Mouse (Mus musculus): ENCODE results near the gene Lcn5. TPM values are rescaled to one million over a fixed set of nuclear protein-coding genes. Genes with fewer than 3 reads are reported as not detected.

The Lcn5 gene
- polyA plus RNA-seq (2015; fragmentation: Nextera tagmentation; extraction: Ambion mirVana): not detected in 2 replicates

DNA sequence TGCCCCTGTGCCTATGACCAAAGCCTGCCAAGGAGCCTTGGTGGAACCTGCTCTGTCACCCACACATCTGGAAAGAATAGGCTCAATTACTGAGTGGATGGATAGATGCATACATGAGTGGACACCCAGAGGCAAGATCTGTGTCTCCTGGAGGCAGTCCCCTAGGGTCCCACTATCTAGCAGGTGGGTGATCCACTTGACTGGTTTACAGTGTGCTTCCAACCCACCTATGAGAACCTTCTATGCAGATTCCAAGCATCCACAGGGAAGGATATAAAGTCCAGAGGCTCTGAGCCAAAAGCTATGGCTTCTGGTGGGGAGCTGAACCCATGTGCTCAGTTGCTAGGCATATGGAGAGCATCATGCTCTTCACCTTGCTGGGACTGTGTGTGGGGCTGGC, at the start of gene Lcn5:
Gene Lcn5, plus strand, starts transcription at position 301 of the 400 bp plus-strand sequence.
- DNase-seq (ENCODE audit: low spot score): no peak

DNA sequence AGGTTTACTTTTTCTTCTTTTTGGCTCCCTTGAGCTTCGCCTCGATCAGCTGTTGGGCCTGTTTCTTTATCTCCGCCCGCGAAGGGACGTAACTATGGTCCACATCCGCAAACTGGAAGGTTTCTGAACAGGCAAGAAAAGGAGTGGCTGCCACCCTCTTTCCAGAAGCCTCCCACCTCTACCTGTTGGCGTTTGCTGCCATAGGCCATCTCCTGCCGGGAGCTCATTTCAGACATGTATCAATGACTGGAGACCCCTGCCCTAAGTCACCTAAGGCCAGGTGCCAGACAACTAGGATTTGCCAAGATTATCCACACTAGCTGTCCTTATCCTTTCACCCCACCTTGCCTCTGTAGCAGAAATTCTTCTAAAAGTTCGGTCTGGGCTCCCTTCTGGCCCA, 49.1 kb upstream of the Lcn5 start:
- DNase-seq (ENCODE audit: low spot score): no peak

- no peak for DNase-seq (ENCODE audit: low spot score)
Observed at GRCm38 (mm10) chr2:25616398-25616797, 41.4 kb upstream of the Lcn5 start.

- DNase-seq (ENCODE audit: low spot score): no peak
Observed at GRCm38 (mm10) chr2:25617578-25617977, 40.2 kb upstream of the Lcn5 start, which contains the start of gene Ccdc183. Gene Ccdc183 (minus strand): TSS chr2:25617678.

DNA sequence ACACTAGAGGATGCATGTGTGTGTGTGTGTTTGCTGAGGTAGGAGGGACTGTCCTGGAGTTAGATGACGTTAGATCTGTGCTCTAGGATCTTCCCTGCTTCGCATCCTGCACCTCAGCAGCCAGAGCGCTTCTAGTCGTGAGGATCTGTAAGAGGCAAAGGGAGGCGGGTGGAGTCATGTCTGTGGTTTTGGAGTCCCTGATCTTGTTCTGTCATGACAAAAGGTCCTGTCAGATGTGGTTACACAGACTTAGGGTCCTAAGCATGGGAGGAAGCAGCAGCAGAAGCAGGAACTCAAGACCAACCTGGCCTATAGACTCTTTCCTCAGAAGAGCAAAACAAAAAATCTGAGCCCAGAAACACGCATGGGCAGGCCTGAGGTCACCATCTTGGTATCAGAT, 37.4 kb upstream of the Lcn5 start:
- DNase-seq (ENCODE audit: low spot score): peak; percentile 68

GRCm38 (mm10) chr2:25620852-25621228, 36.9 kb upstream of the Lcn5 start:
- no peak for DNase-seq (ENCODE audit: low spot score)

GRCm38 (mm10) chr2:25621229-25622200, 36.2 kb upstream of the Lcn5 start, which contains the start of gene Tmem141:
Gene Tmem141 (minus strand): TSS chr2:25622005.
- DNase-seq (ENCODE audit: low spot score): peak; percentile 63

GRCm38 (mm10) chr2:25625986-25626385, 31.8 kb upstream of the Lcn5 start:
- DNase-seq (ENCODE audit: low spot score): no peak

DNA sequence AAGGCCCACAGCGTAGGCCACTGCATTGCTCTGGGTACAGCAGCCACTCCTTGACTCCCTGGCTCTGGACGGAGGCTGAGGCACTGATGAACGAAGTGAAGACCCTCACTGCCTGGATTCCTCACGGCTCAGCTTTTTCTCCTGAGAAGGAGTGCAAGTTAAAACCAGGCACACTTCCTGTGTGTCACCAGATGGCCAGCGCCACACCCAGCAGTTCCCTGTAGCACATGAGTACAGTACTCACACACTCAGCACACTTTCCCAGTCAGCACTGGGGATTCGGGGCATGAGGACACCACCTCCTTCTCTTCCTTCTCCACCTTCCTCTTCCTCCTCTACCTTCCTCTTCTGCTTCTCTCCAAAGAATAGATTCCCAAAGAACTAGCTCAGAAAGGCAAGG, 29.9 kb upstream of the Lcn5 start, which contains the start of gene Fcna:
Gene Fcna, minus strand, starts transcription at position 220 of the 400 bp plus-strand sequence.
- no peak for DNase-seq (ENCODE audit: low spot score)

GRCm38 (mm10) chr2:25628738-25629137, 29.0 kb upstream of the Lcn5 start:
- DNase-seq (ENCODE audit: low spot score): no peak

- DNase-seq (ENCODE audit: low spot score): no peak
Observed at GRCm38 (mm10) chr2:25633616-25634015, 24.1 kb upstream of the Lcn5 start.

DNA sequence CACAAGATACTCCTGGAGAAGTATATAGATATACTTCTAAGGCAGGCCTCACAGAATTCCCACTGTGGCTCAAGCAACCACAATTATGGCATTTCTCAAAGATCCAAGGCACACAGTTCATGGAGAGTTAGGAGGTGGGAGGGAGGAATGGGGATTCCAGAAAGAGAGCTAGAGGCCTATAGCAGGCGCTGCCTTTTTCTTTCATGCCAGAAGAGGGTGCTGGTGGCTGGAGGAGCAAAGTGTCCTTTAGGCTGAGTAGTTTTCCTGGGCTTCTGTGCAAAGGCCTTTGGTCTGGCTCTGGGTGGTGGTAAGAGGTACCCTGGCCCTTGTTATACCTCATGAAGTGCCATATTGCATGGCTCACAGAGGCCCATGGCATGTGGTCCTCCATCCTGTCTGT, 23.7 kb upstream of the Lcn5 start:
- no peak for DNase-seq (ENCODE audit: low spot score)

- peak; percentile 54 for DNase-seq (ENCODE audit: low spot score)
Observed at GRCm38 (mm10) chr2:25639890-25640289, 17.9 kb upstream of the Lcn5 start.

GRCm38 (mm10) chr2:25652902-25653301, 4.8 kb upstream of the Lcn5 start, which contains the start of gene Lcn8:
Gene Lcn8 (plus strand): TSS chr2:25653120.
- DNase-seq (ENCODE audit: low spot score): no peak

DNA sequence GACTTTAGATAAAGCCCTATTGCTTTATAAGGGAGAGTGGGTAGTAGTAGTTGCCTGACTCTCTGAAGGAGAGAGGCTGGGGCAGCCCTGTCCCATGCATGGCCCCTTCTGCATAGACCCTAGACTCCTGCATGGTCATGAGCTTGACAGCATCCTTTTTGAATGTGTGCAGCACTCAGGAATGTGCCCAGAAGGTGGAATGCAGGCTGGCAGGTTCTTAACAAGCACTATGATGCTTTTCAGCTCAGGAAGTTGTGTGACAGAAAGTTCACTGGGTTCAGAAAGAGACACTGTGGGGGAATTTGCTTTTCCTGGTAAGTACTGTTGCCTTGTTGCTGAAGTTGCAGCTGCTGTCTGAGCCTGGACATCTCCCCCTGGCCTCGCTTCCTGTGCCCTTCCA, 3.2 kb upstream of the Lcn5 start:
- DNase-seq (ENCODE audit: low spot score): no peak

GRCm38 (mm10) chr2:25656691-25657090, 1.1 kb upstream of the Lcn5 start:
- DNase-seq (ENCODE audit: low spot score): no peak

- no peak for DNase-seq (ENCODE audit: low spot score)
Observed at GRCm38 (mm10) chr2:25657246-25657645, 506 bp upstream of the Lcn5 start.

DNA sequence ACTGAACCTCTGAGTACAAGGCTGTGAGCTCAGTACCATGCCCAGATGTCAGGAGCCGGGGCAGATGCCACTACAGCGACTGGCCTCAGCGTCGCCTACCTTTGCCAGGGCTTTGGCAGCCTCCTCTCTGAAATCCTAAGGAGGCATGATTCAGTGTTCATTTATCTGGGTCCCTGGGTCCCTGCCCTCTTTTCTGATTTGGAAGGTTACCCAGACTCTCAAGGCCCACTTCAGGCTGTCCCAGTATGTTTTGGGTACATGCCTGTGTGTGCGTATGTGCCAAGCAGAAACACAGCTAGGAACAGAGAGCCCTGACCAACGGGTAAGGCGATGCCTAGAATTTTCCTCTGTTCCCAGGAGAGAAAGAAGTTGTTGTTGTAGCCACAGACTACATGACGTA, 2.5 kb downstream of the Lcn5 start:
- no peak for DNase-seq (ENCODE audit: low spot score)

GRCm38 (mm10) chr2:25661245-25661970, 3.7 kb downstream of the Lcn5 start:
- DNase-seq (ENCODE audit: low spot score): no peak

GRCm38 (mm10) chr2:25663511-25663910, 5.8 kb downstream of the Lcn5 start:
- DNase-seq (ENCODE audit: low spot score): peak; percentile 31

- DNase-seq (ENCODE audit: low spot score): no peak
Observed at GRCm38 (mm10) chr2:25664125-25664524, 6.4 kb downstream of the Lcn5 start.

- DNase-seq (ENCODE audit: low spot score): no peak
Observed at GRCm38 (mm10) chr2:25666516-25666915, 8.8 kb downstream of the Lcn5 start.
